Mouse (Mus musculus) CD8-positive naive resting alpha-beta T cell, adult 2 months (primary cell): Measurements from ENCODE around the gene Kdm7a.

ENCODE experiments used
- DNase-seq, 2 experiments: peaks; one replicate each; pipeline ENCODE4 v3.0.0; 2022; ENCODE audit warnings: low read depth in 2 of 2, low spot score in 2 of 2

The Kdm7a gene

GRCm38 (mm10) chr6:39208181-39208580, 1.6 kb upstream of the Kdm7a start:
- no peak for DNase-seq

GRCm38 (mm10) chr6:39205650-39206580, 674 bp downstream of the Kdm7a start:
- peak in 1 of 2 experiments; percentile 9 for DNase-seq

- DNase-seq: peak; percentile 76 to 84
Observed at GRCm38 (mm10) chr6:39205064-39205649, 1.4 kb downstream of the Kdm7a start.

- DNase-seq: no peak
Observed at GRCm38 (mm10) chr6:39204444-39204843, 2.1 kb downstream of the Kdm7a start.

GRCm38 (mm10) chr6:39203236-39203635, 3.4 kb downstream of the Kdm7a start:
- DNase-seq: no peak

- DNase-seq: no peak
Observed at GRCm38 (mm10) chr6:39193006-39193405, 13.6 kb downstream of the Kdm7a start.

GRCm38 (mm10) chr6:39191518-39191917, 15.1 kb downstream of the Kdm7a start:
- DNase-seq: no peak

- DNase-seq: peak in 1 of 2 experiments; percentile 14
Observed at GRCm38 (mm10) chr6:39187227-39187626, 19.4 kb downstream of the Kdm7a start.

GRCm38 (mm10) chr6:39169089-39169488, 37.5 kb downstream of the Kdm7a start:
- DNase-seq: no peak

- no peak for DNase-seq
Observed at GRCm38 (mm10) chr6:39164891-39165290, 41.7 kb downstream of the Kdm7a start.

GRCm38 (mm10) chr6:39161975-39162374, 44.6 kb downstream of the Kdm7a start:
- DNase-seq: no peak

- DNase-seq: no peak
Observed at GRCm38 (mm10) chr6:39146041-39146440, 60.5 kb downstream of the Kdm7a start.

- DNase-seq: no peak
Observed at GRCm38 (mm10) chr6:39132556-39132955, 74.0 kb downstream of the Kdm7a start.

GRCm38 (mm10) chr6:39131480-39131879, 75.1 kb downstream of the Kdm7a start:
- DNase-seq: no peak

GRCm38 (mm10) chr6:39124719-39125118, 81.9 kb downstream of the Kdm7a start:
- no peak for DNase-seq

GRCm38 (mm10) chr6:39120685-39121084, 85.9 kb downstream of the Kdm7a start:
- no peak for DNase-seq

- DNase-seq: peak in 1 of 2 experiments; percentile 8
Observed at GRCm38 (mm10) chr6:39118456-39118881, 88.1 kb downstream of the Kdm7a start.

GRCm38 (mm10) chr6:39117584-39118455, 88.8 kb downstream of the Kdm7a start, which contains the start of gene Parp12:
Gene Parp12, minus strand, starts transcription at chr6:39118349.
- DNase-seq: peak; percentile 37 to 50

GRCm38 (mm10) chr6:39115438-39115837, 91.2 kb downstream of the Kdm7a start:
- DNase-seq: no peak

GRCm38 (mm10) chr6:39113141-39113540, 93.4 kb downstream of the Kdm7a start:
- DNase-seq: no peak

- DNase-seq: no peak
Observed at GRCm38 (mm10) chr6:39112701-39113100, 93.9 kb downstream of the Kdm7a start.
